Mouse (Mus musculus): ENCODE data around the gene Olfr924.
"Not testable (repeated sequence)": the region's sequence is repeated elsewhere in the genome, so short reads cannot be mapped to it uniquely, and the experiment has no call there.

The Olfr924 gene

GRCm38 (mm10) chr9:38844149-38844548 is at the start of gene Olfr924:
Olfr924 (plus strand) TSS chr9:38844449.
- no peak for DNase-seq (ENCODE audit: low spot score)

- DNase-seq (ENCODE audit: low spot score) = no peak
Observed at GRCm38 (mm10) chr9:38805696-38806095, 38.6 kb upstream of the Olfr924 start.

GRCm38 (mm10) chr9:38814314-38814713 is 29.9 kb upstream of the Olfr924 start, which contains the start of gene Olfr922:
Olfr922 (plus strand) TSS chr9:38814614.
- no peak for DNase-seq (ENCODE audit: low spot score)

GRCm38 (mm10) chr9:38815458-38815986 is 28.7 kb upstream of the Olfr924 start:
- no peak for DNase-seq (ENCODE audit: low spot score)

DNA sequence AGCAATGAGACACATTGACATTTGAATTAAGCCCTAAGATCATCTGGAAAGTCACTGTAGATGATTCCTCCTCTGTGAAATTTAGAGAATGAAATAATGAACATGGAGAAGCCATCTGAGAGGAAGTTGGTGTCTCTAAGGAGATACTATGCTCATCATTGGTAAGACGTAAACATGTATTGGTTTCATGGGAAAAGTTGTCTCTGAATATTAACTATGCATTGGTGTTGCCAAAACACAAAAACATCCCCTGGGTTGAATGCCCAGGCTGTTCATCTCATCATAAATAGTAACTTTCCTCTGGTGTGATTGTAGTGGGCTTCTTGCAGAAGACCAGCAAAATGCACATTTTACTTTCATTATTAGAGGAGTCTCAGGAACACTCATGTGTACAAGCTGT is 18.0 kb upstream of the Olfr924 start, which contains the start of gene Olfr923:
TSS of gene Olfr923 (plus strand) at position 301 of the 400 bp plus-strand sequence.
- no peak for DNase-seq (ENCODE audit: low spot score)

DNA sequence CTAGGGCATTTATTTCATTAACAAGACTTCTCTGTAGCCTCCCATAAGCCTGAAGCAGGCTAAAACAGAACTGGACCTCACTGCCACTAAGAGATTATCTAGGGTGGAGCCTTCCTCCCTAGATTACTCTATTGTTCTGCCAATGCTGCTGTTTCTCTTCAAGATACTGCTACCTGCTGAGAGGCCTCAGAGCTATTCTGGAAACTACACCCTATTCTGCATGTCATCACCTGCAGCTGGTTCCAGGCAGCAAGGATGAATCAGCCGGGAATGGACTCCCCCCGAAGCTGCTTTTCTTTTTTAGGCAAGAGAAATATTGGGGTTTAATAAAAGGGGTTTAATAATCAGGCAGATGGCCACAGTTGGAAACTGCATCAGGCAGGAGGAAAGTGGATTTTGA is 11.2 kb upstream of the Olfr924 start:
- DNase-seq (ENCODE audit: low spot score) = no peak

- DNase-seq (ENCODE audit: low spot score) = no peak
Observed at GRCm38 (mm10) chr9:38854760-38855159, 10.5 kb downstream of the Olfr924 start, which contains the start of gene Olfr26. Olfr26 (plus strand) TSS chr9:38855060.

DNA sequence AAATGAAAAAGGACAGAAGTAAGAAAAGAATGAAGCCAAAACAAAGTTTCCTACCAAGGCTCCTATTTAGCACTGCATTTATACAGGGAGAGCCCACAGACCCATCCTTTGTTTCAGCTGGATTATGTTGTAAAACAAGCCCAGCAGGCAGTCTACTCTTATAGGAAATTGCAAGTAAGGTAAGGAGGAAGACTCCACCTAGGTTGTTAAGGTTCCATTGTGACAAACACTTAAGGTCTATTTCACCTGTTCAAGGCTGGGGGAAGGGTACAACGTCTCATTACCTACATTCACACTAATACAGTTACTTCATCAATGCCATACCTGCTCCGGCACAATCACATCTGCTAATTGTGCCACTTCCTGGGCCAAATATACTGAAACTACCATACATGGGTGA is 30.6 kb downstream of the Olfr924 start:
- DNase-seq (ENCODE audit: low spot score) = not testable (repeated sequence)

DNA sequence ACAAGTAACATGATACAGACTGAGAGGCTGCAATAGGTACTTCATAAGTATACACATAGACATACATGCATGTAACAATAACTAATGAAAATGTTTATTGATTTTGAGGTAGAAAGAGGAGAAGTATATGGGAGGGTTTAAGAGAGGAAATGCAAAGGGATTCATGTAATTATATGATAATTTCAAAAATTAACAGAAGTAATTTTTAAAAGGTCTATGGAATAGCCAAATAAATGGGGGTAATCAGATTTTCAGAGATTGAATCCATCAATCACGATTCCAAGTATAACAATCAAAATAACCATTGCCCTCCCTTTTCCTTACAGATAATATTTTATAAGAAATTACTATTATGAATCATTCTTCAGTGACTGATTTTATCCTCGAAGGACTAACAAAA is 32.6 kb downstream of the Olfr924 start, which contains the start of gene Olfr926:
TSS of gene Olfr926 (plus strand) at position 301 of the 400 bp plus-strand sequence.
- no peak for DNase-seq (ENCODE audit: low spot score)
